Mouse (Mus musculus): ENCODE results near the gene Slc27a1.
A peak's percentile ranks its signal among the peaks of the same experiment; 100 is the strongest.

Slc27a1 gene

DNA sequence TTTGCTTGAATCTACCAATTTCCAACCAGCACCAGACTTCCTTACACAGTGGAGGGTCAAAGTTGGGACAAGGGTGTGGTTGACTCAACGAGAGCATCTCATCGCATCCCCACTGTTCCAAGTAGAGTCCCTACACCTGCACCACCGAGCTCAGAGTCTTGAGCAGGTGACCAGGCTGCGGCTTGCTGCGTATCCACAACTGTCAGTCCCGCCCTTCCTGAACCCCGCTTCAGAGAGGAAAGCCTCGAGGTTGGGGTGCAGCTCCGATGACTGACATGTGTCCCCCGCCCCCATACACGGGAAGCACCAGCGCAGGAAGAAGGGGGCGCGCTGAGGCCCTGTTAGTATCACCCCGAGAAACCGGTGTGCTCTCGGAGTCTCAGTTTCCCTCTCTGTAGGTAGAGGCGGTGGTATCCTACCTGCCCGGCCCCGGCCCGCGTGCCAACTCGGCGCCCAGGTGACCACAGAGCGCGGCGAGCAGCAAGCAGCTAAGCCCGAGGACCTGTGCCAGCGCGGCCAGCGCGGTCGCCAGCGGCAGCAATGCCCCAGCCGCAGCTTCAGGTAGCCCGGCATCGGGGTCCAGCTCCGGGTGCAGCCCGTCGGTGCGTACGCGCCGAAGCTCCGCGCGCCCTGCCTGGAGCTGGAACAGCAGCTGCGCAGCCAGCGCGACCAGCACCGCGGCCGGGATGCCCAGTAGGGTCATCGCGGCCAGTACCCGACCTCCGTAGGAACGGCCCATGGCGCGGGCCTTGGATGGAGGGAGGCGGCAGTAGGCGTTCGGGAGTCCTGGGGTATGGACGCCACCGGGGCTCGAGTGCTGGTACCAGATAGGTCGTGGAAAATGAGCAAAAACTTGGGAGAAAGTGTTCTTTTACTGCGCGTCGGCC lies 10.4 kb upstream of the Slc27a1 start, which contains the start of gene Tmem221:
Tmem221 (minus strand) TSS at position 801 of the 887 bp plus-strand sequence.
- no peak for DNase-seq (ENCODE audit: low spot score in 2 of 2)

DNA sequence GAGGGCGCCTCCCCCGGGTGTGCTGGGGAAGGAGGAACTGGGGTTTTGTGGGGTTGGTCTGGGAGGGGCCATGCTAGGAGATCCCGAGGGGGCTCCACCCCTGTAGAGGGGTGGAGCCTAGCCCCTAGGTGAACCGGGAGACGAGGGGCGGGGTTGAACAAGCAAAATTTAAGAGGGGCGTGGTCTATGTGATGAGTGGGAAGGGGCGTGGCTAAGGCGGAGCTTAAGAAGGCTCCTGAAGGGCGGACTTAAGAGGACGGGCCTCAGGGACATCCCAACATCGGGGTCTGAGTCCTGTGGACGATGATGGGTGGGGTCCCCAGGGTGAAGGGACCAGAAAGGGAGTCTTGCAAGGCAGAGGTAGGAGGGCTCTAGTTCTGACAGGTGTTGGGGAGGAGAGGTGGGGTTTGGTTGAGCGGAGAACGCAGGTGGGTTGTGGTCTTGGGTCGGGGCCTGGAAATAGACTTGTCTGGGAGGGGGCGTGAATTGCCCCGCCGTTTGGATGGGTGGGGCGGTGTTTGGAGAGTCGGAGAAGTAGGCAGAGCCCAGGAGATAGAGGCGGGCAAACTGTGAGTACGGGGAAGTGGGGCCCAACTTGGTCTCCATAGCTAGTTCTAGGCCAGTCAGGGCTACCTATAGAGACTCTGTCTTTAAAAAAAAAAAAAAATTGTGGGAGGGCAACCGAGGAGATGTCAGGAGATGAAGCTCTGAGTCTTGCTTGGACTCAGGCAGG lies 9.6 kb upstream of the Slc27a1 start:
- no peak for DNase-seq (ENCODE audit: low spot score in 2 of 2)

DNA sequence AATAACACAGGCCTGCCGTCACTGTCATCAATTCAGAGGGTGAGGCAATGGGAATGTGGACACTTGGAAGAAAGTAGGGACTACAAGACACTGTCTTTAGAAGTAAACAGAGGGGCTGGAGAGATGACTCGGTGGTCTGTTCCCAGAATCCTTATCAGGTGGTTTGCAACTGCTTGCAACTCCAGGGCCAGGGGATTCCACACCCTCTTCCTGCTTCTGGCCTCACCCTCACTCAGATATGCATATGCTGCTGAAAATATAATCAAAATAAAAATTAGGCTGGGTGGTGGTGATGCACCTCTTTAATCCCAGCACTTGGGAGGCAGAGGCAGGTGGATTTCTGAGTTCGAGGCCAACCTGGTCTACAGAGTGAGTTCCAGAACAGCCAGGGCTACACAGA lies 8.6 kb upstream of the Slc27a1 start:
- DNase-seq (ENCODE audit: low spot score in 2 of 2), result no peak

GRCm38 (mm10) chr8:71560765-71561164 lies 7.9 kb upstream of the Slc27a1 start:
- no peak for DNase-seq (ENCODE audit: low spot score in 2 of 2)

DNA sequence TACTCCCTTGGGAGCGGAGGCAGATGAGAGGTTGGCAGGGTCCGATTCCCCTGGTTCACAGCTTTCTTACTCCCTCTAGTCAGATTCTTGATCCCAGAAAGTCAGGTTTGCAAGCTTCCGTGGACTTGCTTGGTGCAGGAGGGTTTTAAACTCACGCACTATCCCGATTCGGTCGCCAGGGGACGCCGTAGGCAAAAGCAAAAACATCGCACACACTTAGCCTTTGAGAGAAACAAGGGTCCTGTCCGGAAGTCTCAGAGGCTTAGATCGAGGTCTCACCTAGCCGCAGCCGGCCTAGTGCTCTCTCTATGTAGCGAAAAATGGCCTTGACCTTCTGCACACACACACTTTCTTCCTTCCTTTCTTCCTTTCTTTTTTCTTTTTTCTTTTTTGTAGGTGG lies 7.3 kb upstream of the Slc27a1 start:
- DNase-seq (ENCODE audit: low spot score in 2 of 2), result peak; percentile 48 to 54

DNA sequence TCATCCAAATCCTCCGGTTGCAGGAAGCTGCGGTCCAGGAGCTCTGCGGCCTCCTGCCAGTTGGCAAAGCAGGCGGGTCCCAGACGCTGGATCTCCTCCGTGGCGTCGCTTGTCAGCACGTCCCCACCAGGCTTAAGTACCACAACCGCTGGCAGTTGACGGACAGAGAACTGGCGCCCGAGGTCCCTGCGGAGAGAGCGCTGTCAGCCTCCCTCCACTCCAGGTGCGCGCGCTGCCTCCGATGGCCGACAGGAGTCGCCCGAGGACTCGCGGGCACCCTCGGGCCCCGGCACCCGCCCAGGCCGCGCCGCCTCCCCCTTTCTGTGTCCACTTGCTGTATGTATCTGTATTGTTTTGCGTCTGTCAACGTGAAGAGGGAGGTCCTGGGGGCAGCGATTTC lies 5.9 kb upstream of the Slc27a1 start:
- peak; percentile 53 to 59 for DNase-seq (ENCODE audit: low spot score in 2 of 2)

GRCm38 (mm10) chr8:71563992-71564391 lies 4.7 kb upstream of the Slc27a1 start:
- DNase-seq (ENCODE audit: low spot score in 2 of 2), result no peak

DNA sequence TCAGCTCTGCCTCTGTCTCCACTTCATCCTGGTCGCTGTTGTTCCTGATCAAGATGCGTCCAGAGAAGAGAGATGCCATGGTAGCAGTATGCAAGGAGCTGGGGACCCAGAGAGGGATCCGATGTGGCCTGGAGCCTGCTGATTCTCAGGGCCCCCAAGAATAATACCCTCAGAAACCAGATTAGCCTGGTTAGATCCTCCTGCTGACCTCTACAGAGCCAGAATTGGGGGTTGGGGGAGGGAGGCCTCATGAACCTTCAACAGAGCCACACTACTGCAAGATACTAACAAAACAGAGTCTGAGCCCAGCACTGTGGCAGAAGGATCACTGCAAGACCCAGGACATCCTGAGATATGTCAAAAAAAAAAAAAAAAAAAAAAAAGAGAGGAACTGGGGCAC lies 2.2 kb upstream of the Slc27a1 start, which contains the start of gene Nxnl1:
Nxnl1 (minus strand) TSS at position 101 of the 400 bp plus-strand sequence.
- no peak for DNase-seq (ENCODE audit: low spot score in 2 of 2)

- no peak for DNase-seq (ENCODE audit: low spot score in 2 of 2)
Observed at GRCm38 (mm10) chr8:71567587-71567986, 1.1 kb upstream of the Slc27a1 start.

- no peak for DNase-seq (ENCODE audit: low spot score in 2 of 2)
Observed at GRCm38 (mm10) chr8:71568941-71569340, 259 bp downstream of the Slc27a1 start.

GRCm38 (mm10) chr8:71569366-71570290 lies 946 bp downstream of the Slc27a1 start:
- peak; percentile 74 to 80 for DNase-seq (ENCODE audit: low spot score in 2 of 2)

DNA sequence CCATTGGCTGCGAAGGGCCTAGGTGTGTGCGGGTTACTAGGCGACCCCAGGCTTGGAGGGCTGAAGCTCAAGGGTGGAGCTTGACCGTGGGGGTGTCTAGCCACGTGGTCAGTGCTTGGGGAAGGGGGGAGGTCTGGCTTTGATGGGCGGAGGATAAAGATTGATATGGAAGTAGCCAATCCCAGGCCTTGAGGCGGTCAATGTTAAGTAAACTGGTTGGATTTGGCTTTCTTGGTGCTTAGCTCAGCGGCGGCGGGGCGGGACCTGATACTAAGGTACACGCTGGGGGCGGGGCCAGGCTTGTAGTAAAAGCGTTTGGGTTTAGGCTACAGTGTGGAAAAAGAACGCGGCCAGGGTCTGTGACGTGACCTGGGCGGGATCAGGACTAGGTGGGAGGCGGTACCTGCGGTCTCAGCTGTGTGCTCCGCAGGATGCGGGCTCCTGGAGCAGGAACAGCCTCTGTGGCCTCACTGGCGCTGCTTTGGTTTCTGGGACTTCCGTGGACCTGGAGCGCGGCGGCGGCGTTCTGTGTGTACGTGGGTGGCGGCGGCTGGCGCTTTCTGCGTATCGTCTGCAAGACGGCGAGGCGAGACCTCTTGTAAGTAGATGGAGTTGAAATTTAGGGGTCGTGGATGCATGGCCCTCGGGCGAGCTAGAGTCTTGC lies 1.7 kb downstream of the Slc27a1 start:
- DNase-seq (ENCODE audit: low spot score in 2 of 2), result peak; percentile 93 to 96

GRCm38 (mm10) chr8:71572077-71572476 lies 3.4 kb downstream of the Slc27a1 start:
- DNase-seq (ENCODE audit: low spot score in 2 of 2), result no peak

DNA sequence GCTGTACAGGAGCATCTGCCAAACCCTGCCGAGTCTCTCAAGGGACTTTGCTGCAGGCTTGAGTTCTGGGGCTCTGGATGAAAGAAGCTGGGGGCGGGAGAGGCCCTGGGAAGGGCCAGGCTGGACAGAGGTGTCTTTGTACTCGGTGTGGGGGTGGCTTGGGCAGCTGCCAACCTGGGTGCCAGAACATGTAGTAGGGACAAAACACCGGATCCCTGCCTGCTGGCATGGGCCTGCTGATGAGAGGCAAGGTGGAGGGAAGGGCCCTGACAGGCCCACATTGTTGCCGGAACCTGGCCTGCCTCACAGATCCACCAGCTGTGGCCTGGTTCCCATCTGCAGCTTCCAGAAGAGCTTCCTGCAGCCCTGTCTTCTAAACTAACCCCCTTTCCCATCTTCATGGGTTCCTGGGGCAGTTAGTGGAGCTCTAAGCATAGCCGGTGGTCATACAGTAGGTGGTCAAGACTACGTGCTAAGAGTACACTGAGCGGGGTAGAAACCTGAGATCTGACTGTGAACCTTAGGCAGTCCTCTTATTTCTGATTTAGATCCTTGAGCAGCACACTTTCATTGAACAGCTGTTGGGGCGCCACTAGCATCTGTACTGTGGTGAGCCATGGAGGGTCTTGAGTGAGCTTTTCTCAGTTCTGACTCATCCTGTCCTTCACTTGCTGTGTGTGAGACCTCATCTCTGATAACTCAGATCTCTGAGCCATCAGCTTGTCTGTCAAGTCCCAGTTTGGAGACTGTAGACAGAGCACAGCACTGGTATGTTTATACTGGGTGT lies 4.4 kb downstream of the Slc27a1 start:
- DNase-seq (ENCODE audit: low spot score in 2 of 2), result peak; percentile 64 to 66

GRCm38 (mm10) chr8:71574426-71574825 lies 5.7 kb downstream of the Slc27a1 start:
- no peak for DNase-seq (ENCODE audit: low spot score in 2 of 2)

DNA sequence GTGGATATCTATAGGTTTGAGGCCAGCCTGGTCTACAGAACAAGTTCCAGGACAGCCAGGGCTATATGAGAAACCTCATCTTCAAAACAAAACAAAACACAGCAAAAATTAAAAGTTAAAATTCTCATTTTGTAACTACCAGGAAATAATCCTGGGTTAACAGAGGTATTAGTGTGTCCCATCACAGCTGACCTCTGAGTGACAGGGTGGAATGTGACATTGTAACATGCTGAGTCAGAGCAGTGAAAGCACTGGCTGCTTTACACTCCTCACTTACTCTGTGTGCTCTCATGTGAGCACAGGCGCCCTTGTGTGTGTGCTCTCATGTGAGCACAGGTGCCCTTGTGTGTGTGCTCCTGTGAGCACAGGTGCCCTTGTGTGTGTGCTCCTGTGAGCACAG lies 6.3 kb downstream of the Slc27a1 start:
- DNase-seq (ENCODE audit: low spot score in 2 of 2), result no peak

DNA sequence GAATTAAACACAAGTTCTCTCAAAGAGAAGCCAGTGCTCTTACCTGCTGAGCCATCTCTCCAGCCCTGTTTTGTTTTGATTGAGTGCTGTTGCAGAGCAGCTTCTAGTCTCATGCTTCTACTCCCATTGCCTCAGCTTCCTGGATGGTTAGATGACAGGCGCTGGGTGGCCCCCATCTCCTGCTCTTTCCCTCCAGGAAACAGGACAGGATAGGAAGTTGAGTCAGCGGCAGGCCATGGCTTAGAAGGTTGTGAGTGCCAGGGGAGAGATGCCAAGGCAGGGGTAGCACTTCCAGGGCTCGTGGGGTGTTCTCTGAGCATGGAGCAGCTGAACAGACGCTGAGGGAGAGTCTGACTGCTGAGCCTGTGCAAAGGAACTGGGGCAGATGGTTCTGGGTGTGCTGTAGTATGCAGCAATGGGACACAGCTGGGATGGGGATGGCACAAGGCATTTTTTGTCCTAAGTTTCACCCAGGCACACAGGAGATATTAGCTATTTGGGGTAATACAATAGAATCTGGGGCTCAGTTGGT lies 9.2 kb downstream of the Slc27a1 start:
- DNase-seq (ENCODE audit: low spot score in 2 of 2), result no peak

- no peak for DNase-seq (ENCODE audit: low spot score in 2 of 2)
Observed at GRCm38 (mm10) chr8:71579009-71579408, 10.3 kb downstream of the Slc27a1 start.

GRCm38 (mm10) chr8:71579476-71579875 lies 10.8 kb downstream of the Slc27a1 start:
- DNase-seq (ENCODE audit: low spot score in 2 of 2), result no peak

- DNase-seq (ENCODE audit: low spot score in 2 of 2), result no peak
Observed at GRCm38 (mm10) chr8:71580201-71580600, 11.5 kb downstream of the Slc27a1 start.
